Mouse (Mus musculus) heart, postnatal 14 days (tissue): ENCODE measurements around the gene Kif2b. TPM values are rescaled to one million over a fixed set of nuclear protein-coding genes. Genes with fewer than 3 reads are reported as not detected.

Source experiments
- DNase-seq, 2 experiments: peaks; one replicate each; pipeline ENCODE4 v3.0.0; 2021 to 2022
- intact Hi-C: fragments of 180-260 bp; cut with DNase I; formaldehyde crosslinking; loops from one replicate; pipeline ENCODE4 v1.15.1; 2025
- long read RNA-seq, 2 experiments: library from polyadenylated mRNA; stranded (forward); transcript quantifications; one replicate each; pipeline ENCODE4 v2.0.0; 2021
- total RNA-seq, 2 experiments: library from RNA; stranded (reverse); gene quantifications; 2 replicates each; pipeline ENCODE4 v1.2.3; 2021

The Kif2b gene
- not detected for total RNA-seq
- long read RNA-seq, experiment 1 = 0 reads
- long read RNA-seq, experiment 2 = 0 reads

DNA sequence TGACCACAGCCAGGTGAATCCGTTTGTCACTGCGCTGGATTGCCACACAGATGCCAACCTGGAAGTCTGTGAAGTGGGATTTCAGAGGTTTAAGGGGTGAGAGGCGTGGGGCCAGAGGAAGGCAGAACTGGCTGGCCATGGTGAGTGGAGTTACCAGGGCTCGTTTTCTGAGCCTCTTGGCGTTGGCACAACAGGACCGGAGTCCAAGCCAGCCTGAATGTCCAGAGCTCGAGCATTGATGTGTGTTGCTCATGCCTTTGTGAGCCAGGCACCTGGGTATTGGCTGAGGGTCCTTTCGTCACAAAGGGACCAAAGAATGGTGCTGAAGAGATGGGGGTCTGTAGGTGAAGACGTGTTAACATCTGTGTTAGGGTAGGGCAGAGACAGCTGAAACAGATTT lies at the start of gene Kif2b:
Gene Kif2b (minus strand): TSS at position 242 of the 400 bp plus-strand sequence.
- no peak for DNase-seq
- intact Hi-C loops = no loop called here

DNA sequence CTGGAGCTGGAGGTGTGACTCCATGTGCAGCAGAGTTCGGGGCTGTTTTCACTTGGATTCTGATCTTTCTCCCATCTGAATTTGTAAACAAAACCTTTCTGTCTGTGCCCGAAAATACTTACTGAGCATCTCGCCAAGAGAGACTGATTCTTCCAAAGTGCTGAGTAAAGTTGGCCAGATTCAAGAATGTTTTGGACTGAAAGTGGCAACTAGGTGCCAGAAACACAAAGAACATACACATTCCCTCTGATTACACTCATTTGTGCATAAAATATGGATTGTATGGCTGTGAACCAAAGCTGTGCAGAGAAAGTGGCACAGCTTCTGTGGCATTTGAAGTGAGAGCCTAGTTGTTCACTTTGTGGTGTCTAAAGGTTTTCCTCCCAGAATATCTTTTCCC lies 15.7 kb upstream of the Kif2b start:
- no peak for DNase-seq
- intact Hi-C loops = no loop called here

DNA sequence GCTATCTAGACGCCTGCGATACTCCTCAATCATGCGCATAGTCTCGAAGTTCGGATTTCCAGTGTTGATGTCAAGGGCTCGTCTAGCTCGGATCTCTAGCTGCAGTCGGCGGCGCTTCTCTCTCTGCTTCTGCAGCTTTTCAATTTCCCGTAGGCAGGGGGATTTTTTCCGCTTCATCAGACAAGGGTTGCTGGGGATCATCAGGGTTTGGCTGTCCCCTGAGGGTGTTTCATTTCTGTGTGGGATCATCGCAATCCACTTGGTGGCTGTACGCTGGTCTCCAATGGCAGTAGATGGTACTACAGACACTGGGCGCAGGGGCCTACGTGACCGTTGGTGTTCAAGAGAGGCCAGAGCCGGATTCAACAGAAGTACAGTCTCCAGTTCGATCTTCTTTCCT lies 502 bp downstream of the Kif2b start:
- no peak for DNase-seq
- intact Hi-C loops = no loop called here

DNA sequence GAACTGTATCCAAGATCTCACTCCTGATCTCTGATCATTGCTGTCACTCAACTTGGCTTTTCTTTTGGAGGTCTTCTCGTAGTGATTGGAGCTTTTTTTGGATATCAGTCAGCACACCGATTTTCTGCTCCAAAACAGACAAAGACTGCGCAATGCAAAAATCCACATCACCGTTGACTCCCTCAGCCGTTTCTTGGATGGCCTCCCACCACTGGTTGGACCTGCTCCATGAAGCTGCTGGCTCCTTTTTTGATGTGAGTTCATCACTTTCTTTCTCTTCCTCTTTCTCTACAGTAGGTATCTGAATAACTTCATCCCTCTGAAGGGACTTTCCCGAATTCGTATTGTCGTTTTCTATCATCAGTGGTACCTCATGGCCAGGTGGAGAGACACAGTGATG lies 2.0 kb downstream of the Kif2b start:
- peak; percentile 13 to 31 for DNase-seq
- intact Hi-C loops = no loop called here

DNA sequence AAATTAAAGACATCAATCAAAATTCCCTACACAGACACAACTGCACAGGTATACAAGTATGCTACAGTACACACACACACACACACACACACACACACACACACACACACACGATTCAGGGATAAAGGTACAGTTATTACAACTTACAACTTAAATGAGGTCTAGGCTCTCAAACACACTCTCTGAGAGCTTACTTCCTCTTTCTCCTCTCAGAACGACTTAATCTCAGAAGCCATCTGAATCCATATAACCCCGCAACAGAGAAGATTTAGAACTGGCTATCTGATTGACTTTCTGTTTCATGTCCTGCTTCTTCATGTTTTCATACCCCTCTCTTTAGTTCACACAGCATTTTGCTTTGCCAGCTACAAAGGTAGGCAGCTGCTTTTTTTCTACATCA lies 2.9 kb downstream of the Kif2b start:
- no peak for DNase-seq
- intact Hi-C loops = no loop called here

DNA sequence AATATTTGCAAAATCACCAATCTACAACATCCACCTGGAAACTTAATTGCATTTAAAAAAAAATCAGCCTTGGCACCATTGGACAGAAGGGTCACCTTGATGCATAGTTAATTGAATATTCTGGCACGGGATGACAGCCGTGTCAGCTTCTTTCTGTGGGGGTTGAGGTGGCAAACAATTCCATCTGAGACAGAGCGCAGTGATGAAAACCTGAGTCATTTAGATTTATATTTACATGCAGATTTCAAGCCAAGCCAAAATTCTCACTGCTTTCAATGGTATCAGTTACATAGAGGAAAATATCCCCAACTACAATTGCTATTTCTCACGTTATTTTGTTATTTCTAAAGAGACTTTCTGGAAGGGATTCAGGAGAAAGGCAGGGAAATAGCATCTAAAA lies 46.6 kb downstream of the Kif2b start:
- DNase-seq = no peak

More for the DNA sequence above, 46.6 kb downstream of the Kif2b start:
- intact Hi-C loops = no loop called here
